Comparison of ENCODE assay signal across 20 mouse cellular contexts in genomic region chr11:24350839-24351238, GRCm38 (mm10).
DNase-seq lines count a peak whose midpoint lies in the region; ATAC-seq and TF ChIP-seq lines count a peak whose summit lies in the region.
"Had no signal": no experiment of that assay in that cellular context is flagged by ENCODE, and none has a peak within 500 bp of the region (broad histone marks: within the 10 kb centered on the region; RNA-seq: fewer than 3 reads in every experiment).

No protein-coding gene starts in this region.

- no peaks in the 10 kb centered on the region for H3K9me3 ChIP-seq in forebrain, embryonic 10.5 days
- no peaks in the 10 kb centered on the region for H3K9me3 ChIP-seq in forebrain, embryonic 11.5 days (ENCODE audit: control insufficient read depth, low read length)
- H3K9me3 ChIP-seq in lung, postnatal 0 days (ENCODE audit: low read length), result no peaks in the 10 kb centered on the region
- H3K9me3 ChIP-seq in stomach, postnatal 0 days (ENCODE audit: control insufficient read depth, low read length), result no peaks in the 10 kb centered on the region
- H3K9me3 ChIP-seq: embryonic facial prominence, embryonic 15.5 days; hindbrain, embryonic 10.5 days; limb, embryonic 13.5 days; lung, embryonic 15.5 days; neural tube, embryonic 15.5 days had no signal

- no peak for TF ChIP-seq EP300 in lung, postnatal 0 days (IDR thresholded peaks at IDR 0.05)
- no peak for TF ChIP-seq EP300 in stomach, postnatal 0 days (optimal IDR thresholded peaks at IDR 0.05)

- no peak overlapping the region for H3K9ac ChIP-seq in forebrain, embryonic 11.5 days (ENCODE audit: low read length)
- no peak overlapping the region for H3K9ac ChIP-seq in lung, postnatal 0 days (replicated peaks; ENCODE audit: low read depth)
- no peak overlapping the region for H3K9ac ChIP-seq in stomach, postnatal 0 days (ENCODE audit: low read length)
- H3K9ac ChIP-seq: embryonic facial prominence, embryonic 15.5 days; forebrain, postnatal 0 days; limb, embryonic 13.5 days; liver, embryonic 14.5 days; lung, embryonic 15.5 days; neural tube, embryonic 15.5 days had no signal

- DNase-seq in forebrain, embryonic 10.5 days (ENCODE audit: extremely low spot score, low spot score), result no peak
- no peak for DNase-seq in forebrain, embryonic 11.5 days (ENCODE audit: low spot score)
- peak; percentile 4 for DNase-seq in lung, postnatal 36 days
- no peak for DNase-seq in lung, postnatal 0 days (ENCODE audit: low spot score)
- DNase-seq in kidney, postnatal 14 days, result peak; percentile 23
- DNase-seq in stomach, postnatal 0 days (ENCODE audit: low spot score), result peak; percentile 74
- no peak for DNase-seq in thymus, postnatal 10 days (ENCODE audit: low spot score in 2 of 2)
- no peak for DNase-seq in neural tube, embryonic 10.5 days (ENCODE audit: extremely low spot score, low spot score)
- DNase-seq: adrenal gland, postnatal 10 days; cerebellum, adult 9-10 months; forebrain, postnatal 0 days; thymus, postnatal 14 days had no signal

- no peak for ATAC-seq in forebrain, embryonic 11.5 days (replicated peaks; ENCODE audit: low FRiP score)
- no peak for ATAC-seq in lung, postnatal 0 days
- peak; percentile 59; the same call in 1 of the 2 replicates for ATAC-seq in stomach, postnatal 0 days (ENCODE audit: low FRiP score, low TSS enrichment)
- ATAC-seq: forebrain, postnatal 0 days; hindbrain, postnatal 0 days had no signal

- peak overlapping the region; percentile 45; the same call in 1 of the 2 replicates for H3K27ac ChIP-seq in forebrain, embryonic 10.5 days
- H3K27ac ChIP-seq in forebrain, embryonic 11.5 days (ENCODE audit: low read depth, low read length), result no peak overlapping the region
- no peak overlapping the region for H3K27ac ChIP-seq in lung, postnatal 0 days (ENCODE audit: low read length)
- no peak overlapping the region for H3K27ac ChIP-seq in stomach, postnatal 0 days (replicated peaks)
- H3K27ac ChIP-seq: embryonic facial prominence, embryonic 15.5 days; hindbrain, embryonic 10.5 days; hindbrain, postnatal 0 days; limb, embryonic 13.5 days; liver, embryonic 14.5 days; lung, embryonic 15.5 days; macrophage; neural tube, embryonic 15.5 days had no signal

- no peak overlapping the region for H3K4me3 ChIP-seq in forebrain, embryonic 10.5 days
- H3K4me3 ChIP-seq in forebrain, embryonic 11.5 days (ENCODE audit: low read depth, low read length), result no peak overlapping the region
- no peak overlapping the region for H3K4me3 ChIP-seq in lung, postnatal 0 days (ENCODE audit: low read depth, low read length)
- H3K4me3 ChIP-seq in stomach, postnatal 0 days (ENCODE audit: low read depth, low read length), result no peak overlapping the region
- H3K4me3 ChIP-seq: embryonic facial prominence, embryonic 15.5 days; limb, embryonic 13.5 days; lung, embryonic 15.5 days; neural tube, embryonic 15.5 days had no signal

- H3K36me3 ChIP-seq in forebrain, embryonic 10.5 days (replicated peaks), result no peaks in the 10 kb centered on the region
- no peaks in the 10 kb centered on the region for H3K36me3 ChIP-seq in forebrain, embryonic 11.5 days (ENCODE audit: control insufficient read depth, insufficient read depth, low read length)
- no peaks in the 10 kb centered on the region for H3K36me3 ChIP-seq in lung, postnatal 0 days (ENCODE audit: insufficient read depth, low read length)
- H3K36me3 ChIP-seq in stomach, postnatal 0 days (ENCODE audit: control insufficient read depth, insufficient read depth, low read length), result no peaks in the 10 kb centered on the region
- H3K36me3 ChIP-seq: embryonic facial prominence, embryonic 15.5 days; hindbrain, embryonic 10.5 days; limb, embryonic 13.5 days; lung, embryonic 15.5 days; neural tube, embryonic 15.5 days had no signal

- H3K4me2 ChIP-seq in forebrain, embryonic 11.5 days (ENCODE audit: low read depth, low read length, severe bottlenecking), result no peak overlapping the region
- H3K4me2 ChIP-seq in lung, postnatal 0 days (replicated peaks; ENCODE audit: low read depth, low read length), result no peak overlapping the region
- no peak overlapping the region for H3K4me2 ChIP-seq in stomach, postnatal 0 days (replicated peaks; ENCODE audit: low read depth)
- H3K4me2 ChIP-seq: embryonic facial prominence, embryonic 15.5 days; limb, embryonic 13.5 days; lung, embryonic 15.5 days; neural tube, embryonic 15.5 days had no signal

- TF ChIP-seq CTCF in lung, postnatal 0 days (IDR thresholded peaks at IDR 0.05), result no peak
- no peak for TF ChIP-seq CTCF in stomach, postnatal 0 days (IDR thresholded peaks at IDR 0.05; ENCODE audit: low read depth)

- peaks cover 17% of the 10 kb centered on the region for H3K27me3 ChIP-seq in forebrain, embryonic 10.5 days (ENCODE audit: poor library complexity, severe bottlenecking)
- no peaks in the 10 kb centered on the region for H3K27me3 ChIP-seq in forebrain, embryonic 11.5 days (ENCODE audit: control insufficient read depth, insufficient read depth, low read length)
- H3K27me3 ChIP-seq in lung, postnatal 0 days (replicated peaks; ENCODE audit: insufficient read depth, low read length), result no peaks in the 10 kb centered on the region
- no peaks in the 10 kb centered on the region for H3K27me3 ChIP-seq in stomach, postnatal 0 days (ENCODE audit: control insufficient read depth, insufficient read depth, low read length)
- H3K27me3 ChIP-seq: embryonic facial prominence, embryonic 15.5 days; limb, embryonic 13.5 days; lung, embryonic 15.5 days; neural tube, embryonic 15.5 days had no signal

- 87% methylated on average over 4 of the region's 4 CpGs for WGBS in forebrain, embryonic 10.5 days
- whole genome bisulfite sequencing in forebrain, embryonic 11.5 days, result 87% methylated on average over 4 of the region's 4 CpGs
- 86% methylated on average over 4 of the region's 4 CpGs for WGBS in lung, postnatal 0 days
- WGBS in stomach, postnatal 0 days, result 80% methylated on average over 4 of the region's 4 CpGs

- H3K4me1 ChIP-seq in forebrain, embryonic 10.5 days, result peaks cover 47% of the 10 kb centered on the region
- peaks cover 8% of the 10 kb centered on the region for H3K4me1 ChIP-seq in forebrain, embryonic 11.5 days (replicated peaks; ENCODE audit: control insufficient read depth, insufficient read depth, low read length)
- no peaks in the 10 kb centered on the region for H3K4me1 ChIP-seq in lung, postnatal 0 days (ENCODE audit: insufficient read depth, low read depth, low read length)
- H3K4me1 ChIP-seq in stomach, postnatal 0 days (replicated peaks; ENCODE audit: control insufficient read depth, insufficient read depth), result no peaks in the 10 kb centered on the region

Comparison
In these comparisons a context has a peak if more than half of its experiments do, and no peak if none do; other contexts are left out.
1. DNase-seq: peak in lung, postnatal 36 days (single experiment), kidney, postnatal 14 days (single experiment) and stomach, postnatal 0 days (single experiment); none in forebrain, embryonic 10.5 days (single experiment), forebrain, embryonic 11.5 days (single experiment), lung, postnatal 0 days (single experiment), thymus, postnatal 10 days (0 of 2) and neural tube, embryonic 10.5 days (single experiment).